Mouse (Mus musculus) cerebellum, adult 9-10 months (tissue): Measurements from ENCODE around the gene Supt4a.

Experiments
- DNase-seq: peaks from one replicate; pipeline ENCODE4 v3.0.0; 2022

Supt4a gene

DNA sequence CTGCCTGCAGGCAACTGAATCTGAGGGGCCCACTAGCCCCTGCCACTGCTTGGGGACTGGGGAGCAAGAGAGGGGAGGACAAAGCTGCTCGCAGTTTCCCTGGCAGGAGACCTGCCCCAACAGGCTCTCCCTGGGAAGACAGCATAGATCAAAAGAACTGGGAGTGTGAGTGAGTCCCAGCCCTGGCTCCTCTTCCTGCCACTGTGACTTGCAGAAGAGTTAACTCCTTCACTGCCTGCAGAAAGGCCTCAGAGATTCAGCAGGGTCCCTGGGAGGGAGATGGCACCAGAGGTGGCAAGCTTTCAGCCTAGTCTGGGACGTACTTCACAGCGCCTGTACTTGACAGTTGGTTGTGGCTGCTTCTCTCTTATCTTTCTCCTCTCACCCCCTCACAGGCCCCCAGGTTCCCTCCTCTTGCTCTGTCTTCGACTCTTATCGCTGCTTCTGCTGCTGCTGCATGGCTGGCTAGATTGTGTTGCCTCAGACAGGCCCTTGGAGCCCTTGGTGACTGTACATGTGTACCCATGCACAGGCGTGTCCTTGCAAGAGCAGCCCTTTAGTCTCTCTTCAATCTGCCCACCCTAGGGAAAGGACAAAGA is 11.3 kb upstream of the Supt4a start:
- DNase-seq: no peak

GRCm38 (mm10) chr11:87727021-87727420 is 10.3 kb upstream of the Supt4a start:
- DNase-seq: no peak

DNA sequence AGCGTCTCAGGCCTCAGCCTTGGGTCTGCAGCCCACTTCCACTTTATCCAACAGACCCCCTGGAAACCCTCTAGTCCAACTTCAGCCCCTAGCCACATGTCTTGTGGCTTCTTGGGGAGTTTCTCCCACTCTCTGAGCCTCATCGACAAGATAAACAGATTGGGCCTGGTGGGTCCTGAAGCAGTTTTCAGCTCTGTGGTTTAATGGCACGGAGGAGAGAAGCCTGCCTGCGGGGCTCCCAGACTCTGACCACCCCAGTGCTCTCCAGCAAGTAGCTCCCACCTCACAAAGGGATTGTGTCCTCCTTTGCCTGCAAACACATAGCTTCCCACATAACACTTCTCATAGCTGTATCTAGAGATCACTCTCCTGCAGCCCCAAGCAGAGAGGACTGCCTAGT is 9.9 kb upstream of the Supt4a start:
- DNase-seq: no peak

GRCm38 (mm10) chr11:87728850-87729592 is 8.3 kb upstream of the Supt4a start:
- DNase-seq: no peak

DNA sequence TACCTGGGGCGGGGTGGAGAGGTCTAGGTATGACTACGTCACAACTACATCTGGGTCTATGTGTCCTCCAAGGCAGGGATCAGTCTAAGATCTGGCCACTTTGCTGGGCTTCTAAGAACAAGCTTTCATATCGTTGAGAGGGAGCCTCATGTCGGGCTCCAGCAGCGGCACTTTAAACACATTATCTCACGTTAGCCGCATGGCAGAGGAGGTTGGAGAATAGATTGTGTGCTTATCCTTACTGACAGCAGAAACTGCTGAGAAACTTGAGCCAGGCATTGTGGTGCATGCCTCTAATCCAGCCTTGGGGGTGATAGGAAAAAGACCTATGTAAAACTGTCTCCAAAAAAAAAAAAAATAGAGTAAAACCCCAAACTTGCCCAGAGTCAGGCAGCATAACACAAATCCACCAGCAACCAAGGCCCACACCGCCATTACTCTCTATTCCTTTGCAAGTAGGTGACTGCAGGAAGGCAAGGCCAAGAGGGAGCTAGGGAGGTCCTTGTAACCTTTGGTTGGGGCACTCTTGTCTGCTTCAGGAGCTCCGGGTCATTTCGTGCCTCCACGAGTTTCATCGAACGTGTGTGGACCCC is 7.7 kb upstream of the Supt4a start:
- no peak for DNase-seq

DNA sequence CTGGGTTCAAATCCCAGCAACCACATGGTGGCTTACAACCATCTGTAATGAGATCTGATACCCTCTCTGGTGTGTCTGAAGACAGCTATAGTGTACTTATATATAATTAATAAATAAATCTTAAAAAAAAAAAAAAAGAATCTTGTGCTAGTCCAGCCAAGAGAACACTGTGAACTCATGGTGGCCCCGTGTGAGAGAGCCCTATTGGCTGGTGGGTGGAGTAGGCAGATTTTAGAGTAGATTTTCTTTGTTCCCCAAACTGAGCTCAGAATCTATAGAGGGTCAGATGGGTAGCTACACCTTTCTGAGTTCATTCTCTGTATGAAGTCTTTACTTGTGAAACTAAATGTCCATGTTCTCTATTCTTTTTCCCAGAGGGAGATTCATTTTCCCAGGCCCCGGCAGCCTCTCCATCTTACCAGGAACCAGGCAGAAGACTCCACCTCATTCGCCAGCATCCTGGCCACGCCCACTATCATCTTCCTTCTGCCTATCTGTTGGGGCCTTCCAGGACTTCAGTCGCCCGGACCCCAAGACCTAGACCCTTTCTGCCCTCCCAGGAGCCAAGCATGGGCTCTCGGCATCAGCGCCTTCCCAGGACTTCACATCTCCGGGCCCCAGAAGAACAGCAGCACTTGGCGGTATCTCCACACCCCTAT is 6.6 kb upstream of the Supt4a start:
- no peak for DNase-seq

GRCm38 (mm10) chr11:87734346-87734745 is 3.0 kb upstream of the Supt4a start:
- DNase-seq: no peak

DNA sequence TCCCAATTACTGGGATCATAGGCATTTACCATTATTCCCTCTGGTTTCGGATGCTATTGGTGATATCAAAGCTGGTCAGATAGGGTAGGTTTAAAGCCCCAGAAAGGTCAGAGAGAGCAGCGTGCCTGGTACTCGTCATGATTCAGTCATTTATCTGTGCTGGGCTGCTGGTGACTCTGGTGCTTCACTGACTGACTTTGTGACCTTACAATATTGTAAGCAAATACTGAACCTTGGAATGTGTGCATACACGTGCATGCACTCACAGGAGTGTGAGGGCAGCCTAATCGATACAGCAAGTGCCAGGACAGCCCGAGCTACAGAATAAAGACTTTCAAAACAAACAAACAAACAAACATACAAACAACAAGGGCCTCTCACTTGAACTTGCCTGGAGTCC is 1.7 kb upstream of the Supt4a start:
- no peak for DNase-seq

DNA sequence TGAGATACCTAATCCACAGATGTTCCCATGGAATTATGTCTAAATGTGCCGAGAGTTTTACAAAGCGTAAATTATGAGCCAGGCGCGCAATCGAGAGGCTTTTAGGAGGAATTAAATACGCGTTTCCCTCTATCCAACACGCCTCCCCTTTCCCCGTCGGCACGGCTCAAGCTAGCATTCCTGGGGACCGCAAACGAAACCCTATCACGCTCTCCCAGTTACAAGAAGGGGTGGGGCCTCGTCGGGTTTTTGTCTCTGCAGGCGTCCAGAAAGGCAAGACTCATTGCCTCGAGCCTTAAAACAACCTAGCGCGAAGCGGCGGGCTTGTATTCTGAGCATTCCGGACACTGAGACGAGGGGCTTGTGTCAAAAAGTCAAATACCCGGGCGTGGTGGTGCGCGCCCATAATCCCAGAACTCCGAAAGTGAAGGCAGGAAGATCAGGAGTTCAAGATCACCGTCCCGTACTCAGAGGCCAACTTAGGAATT is 661 bp upstream of the Supt4a start:
- no peak for DNase-seq

DNA sequence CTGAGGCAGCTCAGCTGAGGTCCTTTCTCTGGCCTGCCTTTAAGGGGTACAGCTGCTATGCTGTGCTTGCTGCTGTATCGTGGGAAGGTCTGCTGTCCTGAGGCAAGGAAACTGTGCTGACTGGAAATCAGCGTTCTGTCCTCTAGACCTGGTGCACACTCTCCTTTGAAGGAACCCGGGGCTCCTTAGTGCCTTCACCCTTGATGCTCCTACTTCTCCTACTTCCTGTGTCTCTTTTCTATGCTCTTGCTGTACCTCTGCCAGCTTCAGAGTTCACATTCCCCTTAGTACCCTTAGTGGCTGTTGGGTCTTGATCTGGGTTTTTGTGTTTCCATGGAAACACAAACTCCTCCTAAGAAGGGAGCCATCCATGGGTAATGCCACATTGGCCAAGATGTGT is 6.3 kb downstream of the Supt4a start:
- DNase-seq: no peak

GRCm38 (mm10) chr11:87744964-87745363 is 7.6 kb downstream of the Supt4a start:
- no peak for DNase-seq

GRCm38 (mm10) chr11:87745632-87746555 is 8.5 kb downstream of the Supt4a start:
- no peak for DNase-seq

DNA sequence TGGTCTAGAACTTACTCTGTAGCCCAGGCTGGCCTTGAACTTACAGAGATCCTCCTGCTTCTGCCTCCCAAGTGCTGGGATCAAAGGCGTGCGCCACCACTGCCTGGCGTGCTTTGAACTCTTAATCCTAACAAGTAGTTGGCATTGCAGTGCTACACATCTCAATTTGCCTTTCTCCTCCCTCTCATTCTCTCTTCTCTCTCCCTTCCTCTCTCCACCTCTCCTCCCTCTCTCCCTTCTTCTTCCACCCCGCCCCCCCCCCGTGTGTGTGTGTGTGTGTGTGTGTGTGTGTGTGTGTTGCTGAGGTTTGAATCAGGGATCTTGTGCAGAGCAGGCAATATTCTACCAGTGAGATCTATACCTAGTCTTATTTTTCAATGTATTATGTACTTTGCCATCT is 10.0 kb downstream of the Supt4a start:
- DNase-seq: no peak

DNA sequence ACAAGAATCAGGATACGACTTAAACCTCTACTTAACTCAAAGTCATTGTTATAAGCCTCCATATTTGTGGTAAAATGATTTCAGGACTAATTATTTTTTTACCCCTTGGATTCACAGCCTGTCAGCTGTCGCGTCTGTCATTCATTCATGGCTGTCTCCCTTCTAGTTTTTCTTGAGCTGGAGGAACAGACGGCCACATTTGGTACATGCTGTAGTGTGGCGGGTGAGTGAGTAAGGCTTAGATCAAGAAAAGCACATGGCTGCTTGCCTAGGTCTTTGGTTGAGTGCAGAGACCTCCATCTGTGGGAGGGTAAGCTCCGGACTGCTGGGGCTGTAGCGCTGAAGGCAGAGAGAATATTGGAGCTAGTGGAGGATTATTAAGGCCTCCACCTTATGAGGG is 10.4 kb downstream of the Supt4a start:
- DNase-seq: no peak

- no peak for DNase-seq
Observed at GRCm38 (mm10) chr11:87748132-87749119, 11.1 kb downstream of the Supt4a start.

- DNase-seq: no peak
Observed at GRCm38 (mm10) chr11:87749192-87750042, 12.1 kb downstream of the Supt4a start.

GRCm38 (mm10) chr11:87750043-87750421 is 12.7 kb downstream of the Supt4a start:
- no peak for DNase-seq

DNA sequence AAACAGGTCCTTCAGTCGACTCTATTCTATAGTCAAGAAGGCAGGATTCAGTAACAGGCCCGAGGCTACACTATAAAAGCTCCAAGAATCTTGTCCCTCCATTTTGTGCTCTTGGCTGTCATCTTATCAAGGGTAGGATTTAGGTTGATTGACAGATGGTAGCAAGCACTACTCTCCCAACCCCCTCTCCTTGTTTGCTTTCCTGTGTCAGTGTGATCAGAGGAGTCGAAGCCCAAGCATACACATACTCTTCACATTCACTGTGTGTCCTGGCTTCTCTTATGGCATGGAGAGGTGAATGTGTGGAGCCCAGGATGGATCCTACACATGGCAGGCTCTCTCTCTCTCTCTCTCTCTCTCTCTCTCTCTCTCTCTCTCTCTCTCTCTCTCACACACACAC is 13.2 kb downstream of the Supt4a start:
- DNase-seq: no peak

GRCm38 (mm10) chr11:87751031-87751430 is 13.7 kb downstream of the Supt4a start:
- DNase-seq: no peak

GRCm38 (mm10) chr11:87751491-87751966 is 14.2 kb downstream of the Supt4a start:
- no peak for DNase-seq
